Comparison of ENCODE assay signal across 18 mouse cellular contexts in the genomic region with DNA sequence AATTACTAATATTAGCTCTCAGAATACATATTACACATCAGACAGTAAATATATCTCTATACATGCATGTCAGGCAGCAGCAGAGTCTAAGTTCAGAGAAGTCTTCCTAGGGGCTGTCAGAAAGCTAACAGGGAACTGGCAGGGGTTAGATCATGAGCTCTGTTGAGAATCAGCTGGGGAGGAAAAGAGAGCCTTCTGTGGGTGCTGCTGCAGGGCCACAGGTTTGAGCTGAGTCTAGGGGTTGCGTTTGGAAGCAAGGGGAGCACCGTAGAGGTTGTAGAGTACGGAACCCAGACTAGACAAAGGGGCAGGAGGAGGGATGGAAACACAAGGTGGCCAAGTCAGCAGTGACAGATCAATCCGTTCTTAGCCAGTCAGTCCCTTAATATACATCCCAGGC.
"Had no signal": no experiment of that assay in that cellular context is flagged by ENCODE, and none has a peak within 500 bp of the region (broad histone marks: within the 10 kb centered on the region; RNA-seq: fewer than 3 reads in every experiment).

No protein-coding gene starts in this region.

- DNase-seq: liver, postnatal 0 days; lung, adult 2 months; lung, postnatal 14 days; lung, postnatal 36 days; right cerebral cortex, postnatal 14 days; thymus, adult 2 months; thymus, postnatal 25 days; thymus, postnatal 4 days had no signal

- H3K9me3 ChIP-seq: liver, embryonic 15.5 days; lung, embryonic 15.5 days; megakaryocyte, embryonic 14.5 days; midbrain, embryonic 13.5 days; midbrain, embryonic 15.5 days; neural tube, embryonic 13.5 days; stomach, embryonic 15.5 days had no signal

- ATAC-seq: liver, postnatal 0 days; lung, postnatal 0 days; midbrain, embryonic 13.5 days; midbrain, embryonic 15.5 days had no signal

- H3K27me3 ChIP-seq: liver, embryonic 15.5 days; stomach, embryonic 15.5 days had no signal

- H3K4me3 ChIP-seq: liver, embryonic 15.5 days; lung, embryonic 15.5 days; megakaryocyte, embryonic 14.5 days; midbrain, embryonic 13.5 days; midbrain, embryonic 15.5 days; neural tube, embryonic 13.5 days; stomach, embryonic 15.5 days had no signal

- H3K36me3 ChIP-seq: liver, embryonic 15.5 days; lung, embryonic 15.5 days; midbrain, embryonic 13.5 days; midbrain, embryonic 15.5 days; neural tube, embryonic 13.5 days; stomach, embryonic 15.5 days had no signal

- H3K27ac ChIP-seq: liver, embryonic 15.5 days; lung, embryonic 15.5 days; macrophage; midbrain, embryonic 13.5 days; midbrain, embryonic 15.5 days; neural tube, embryonic 13.5 days; stomach, embryonic 15.5 days; stomach, postnatal 0 days had no signal

- H3K9ac ChIP-seq: liver, embryonic 15.5 days; liver, postnatal 0 days; lung, embryonic 15.5 days; midbrain, embryonic 13.5 days; midbrain, embryonic 15.5 days; neural tube, embryonic 13.5 days; stomach, embryonic 15.5 days had no signal

- H3K4me2 ChIP-seq: liver, embryonic 15.5 days; lung, embryonic 15.5 days; midbrain, embryonic 13.5 days; midbrain, embryonic 15.5 days; neural tube, embryonic 13.5 days; stomach, embryonic 15.5 days had no signal
